Mouse (Mus musculus): ENCODE data around the gene Zfy2. TPM values are rescaled to one million over a fixed set of nuclear protein-coding genes. Genes with fewer than 3 reads are reported as not detected.

The Zfy2 gene
- polyA plus RNA-seq (2015; fragmentation: Nextera tagmentation; extraction: Ambion mirVana): not detected in 2 replicates

GRCm38 (mm10) chrY:2170309-2170708, at the start of gene Zfy2:
TSS of gene Zfy2 (minus strand) at chrY:2170409.
- Histone ChIP-seq H3K9me3 (no peaks in the 10 kb centered on the region), H3K27me3 (no peaks in the 10 kb centered on the region), H3K4me2 (replicated peaks) (no peak within 1 kb of the TSS), H3K9ac (replicated peaks) (no peak within 1 kb of the TSS), H3K36me3 (no peaks in the 10 kb centered on the region), H3K4me1 (replicated peaks) (no peaks in the 10 kb centered on the region), H3K4me3 (replicated peaks) (no peak within 1 kb of the TSS), H3K27ac (no peak within 1 kb of the TSS)
- ATAC-seq: no peak
- WGBS: 30% methylated on average over 1 of the region's 2 CpGs

Data from midbrain, embryonic 13.5 days (tissue).